Mouse (Mus musculus): ENCODE measurements around the gene Catsperb. TPM values are rescaled to one million over a fixed set of nuclear protein-coding genes. Genes with fewer than 3 reads are reported as not detected.

The Catsperb gene
- not detected in 2 replicates for polyA plus RNA-seq (2012; rRNA removed)

GRCm38 (mm10) chr12:101404353-101404752 lies at the start of gene Catsperb:
Gene Catsperb (plus strand): TSS chr12:101404653.

Data from central nervous system, embryonic 18 days (tissue).